Mouse (Mus musculus): Measurements from ENCODE around the gene Lims1. TPM values are rescaled to one million over a fixed set of nuclear protein-coding genes. Genes with fewer than 3 reads are reported as not detected.

Gene Lims1
- polyA plus RNA-seq, 1 experiment from 2014 or later = 102 TPM

- WGBS = 44% methylated on average over 4 of the region's 4 CpGs
- no peaks in the 10 kb centered on the region for H3K9me3 ChIP-seq
- peak; percentile 35 for DNase-seq (ENCODE audit: extremely low spot score, low spot score)
- H3K4me1 ChIP-seq = peaks cover 9% of the 10 kb centered on the region
- H3K36me3 ChIP-seq (replicated peaks) = no peaks in the 10 kb centered on the region
- H3K4me3 ChIP-seq = no peak overlapping the region
- no peak overlapping the region for H3K27ac ChIP-seq
- H3K27me3 ChIP-seq (ENCODE audit: poor library complexity, severe bottlenecking) = no peaks in the 10 kb centered on the region
Measured at GRCm38 (mm10) chr10:58377592-58378197, 54.4 kb downstream of the Lims1 start.

GRCm38 (mm10) chr10:58378380-58378779, 55.1 kb downstream of the Lims1 start:
- Histone ChIP-seq H3K4me3 (no peak overlapping the region), H3K27ac (no peak overlapping the region), H3K4me1 (peaks cover 16% of the 10 kb centered on the region), H3K9me3 (no peaks in the 10 kb centered on the region), H3K27me3 (ENCODE audit: poor library complexity, severe bottlenecking) (no peaks in the 10 kb centered on the region), H3K36me3 (replicated peaks) (no peaks in the 10 kb centered on the region)
- DNase-seq (ENCODE audit: extremely low spot score, low spot score) = no peak
- 74% methylated on average over 1 of the region's 1 CpGs for WGBS

GRCm38 (mm10) chr10:58379699-58380098, 56.4 kb downstream of the Lims1 start:
- Histone ChIP-seq H3K36me3 (replicated peaks) (no peaks in the 10 kb centered on the region), H3K27me3 (ENCODE audit: poor library complexity, severe bottlenecking) (no peaks in the 10 kb centered on the region), H3K9me3 (no peaks in the 10 kb centered on the region), H3K27ac (no peak overlapping the region), H3K4me1 (peaks cover 20% of the 10 kb centered on the region), H3K4me3 (no peak overlapping the region)
- WGBS = 100% methylated on average over 1 of the region's 1 CpGs
- no peak for DNase-seq (ENCODE audit: extremely low spot score, low spot score)

GRCm38 (mm10) chr10:58381904-58382303, 58.6 kb downstream of the Lims1 start:
- Histone ChIP-seq H3K4me3 (no peak overlapping the region), H3K27me3 (ENCODE audit: poor library complexity, severe bottlenecking) (no peaks in the 10 kb centered on the region), H3K27ac (0 out of 2 replicates have a peak overlapping the region, but pooled peaks have one; percentile 68), H3K9me3 (no peaks in the 10 kb centered on the region), H3K4me1 (peaks cover 20% of the 10 kb centered on the region), H3K36me3 (replicated peaks) (no peaks in the 10 kb centered on the region)
- 94% methylated on average over 1 of the region's 1 CpGs for WGBS
- DNase-seq (ENCODE audit: extremely low spot score, low spot score) = no peak

GRCm38 (mm10) chr10:58382621-58383101, 59.4 kb downstream of the Lims1 start:
- Histone ChIP-seq H3K4me1 (peaks cover 20% of the 10 kb centered on the region), H3K4me3 (no peak overlapping the region), H3K9me3 (no peaks in the 10 kb centered on the region), H3K27me3 (ENCODE audit: poor library complexity, severe bottlenecking) (no peaks in the 10 kb centered on the region), H3K27ac (peak overlapping the region; percentile 68), H3K36me3 (replicated peaks) (no peaks in the 10 kb centered on the region)
- no peak for DNase-seq (ENCODE audit: extremely low spot score, low spot score)
- WGBS = 41% methylated on average over 3 of the region's 3 CpGs

GRCm38 (mm10) chr10:58383282-58383681, 60.0 kb downstream of the Lims1 start:
- H3K4me3 ChIP-seq = no peak overlapping the region
- H3K36me3 ChIP-seq (replicated peaks) = no peaks in the 10 kb centered on the region
- WGBS = 81% methylated on average over 3 of the region's 3 CpGs
- no peak for DNase-seq (ENCODE audit: extremely low spot score, low spot score)
- no peaks in the 10 kb centered on the region for H3K27me3 ChIP-seq (ENCODE audit: poor library complexity, severe bottlenecking)
- H3K9me3 ChIP-seq = no peaks in the 10 kb centered on the region
- H3K4me1 ChIP-seq = peaks cover 20% of the 10 kb centered on the region
- H3K27ac ChIP-seq = peak overlapping the region; percentile 68

- no peak overlapping the region for H3K4me3 ChIP-seq
- no peak overlapping the region for H3K27ac ChIP-seq
- H3K27me3 ChIP-seq (ENCODE audit: poor library complexity, severe bottlenecking) = no peaks in the 10 kb centered on the region
- no peaks in the 10 kb centered on the region for H3K36me3 ChIP-seq (replicated peaks)
- H3K9me3 ChIP-seq = no peaks in the 10 kb centered on the region
- no peak for DNase-seq (ENCODE audit: extremely low spot score, low spot score)
- H3K4me1 ChIP-seq = peaks cover 20% of the 10 kb centered on the region
- WGBS = 92% methylated on average over 2 of the region's 2 CpGs
Measured at GRCm38 (mm10) chr10:58383761-58384160, 60.5 kb downstream of the Lims1 start.

GRCm38 (mm10) chr10:58385629-58386028, 62.4 kb downstream of the Lims1 start:
- Histone ChIP-seq H3K27ac (no peak overlapping the region), H3K4me3 (no peak overlapping the region), H3K9me3 (no peaks in the 10 kb centered on the region), H3K27me3 (ENCODE audit: poor library complexity, severe bottlenecking) (no peaks in the 10 kb centered on the region), H3K4me1 (peaks cover 20% of the 10 kb centered on the region), H3K36me3 (replicated peaks) (no peaks in the 10 kb centered on the region)
- 92% methylated on average over 5 of the region's 5 CpGs for WGBS
- DNase-seq (ENCODE audit: extremely low spot score, low spot score) = no peak

GRCm38 (mm10) chr10:58386997-58387396, 63.7 kb downstream of the Lims1 start:
- 91% methylated on average over 3 of the region's 3 CpGs for WGBS
- no peak overlapping the region for H3K27ac ChIP-seq

GRCm38 (mm10) chr10:58388648-58389047, 65.4 kb downstream of the Lims1 start:
- WGBS = 85% methylated on average over 3 of the region's 3 CpGs
- Histone ChIP-seq H3K36me3 (replicated peaks) (no peaks in the 10 kb centered on the region), H3K27ac (no peak overlapping the region), H3K4me1 (peaks cover 2% of the 10 kb centered on the region; the same call in 1 of the 2 replicates), H3K4me3 (no peak overlapping the region), H3K9me3 (no peaks in the 10 kb centered on the region), H3K27me3 (ENCODE audit: poor library complexity, severe bottlenecking) (no peaks in the 10 kb centered on the region)
- DNase-seq (ENCODE audit: extremely low spot score, low spot score) = no peak

More at GRCm38 (mm10) chr10:58386997-58387396, 63.7 kb downstream of the Lims1 start:
- DNase-seq (ENCODE audit: extremely low spot score, low spot score) = no peak
- H3K36me3 ChIP-seq (replicated peaks) = no peaks in the 10 kb centered on the region
- no peak overlapping the region for H3K4me3 ChIP-seq
- H3K4me1 ChIP-seq = peaks cover 18% of the 10 kb centered on the region
- H3K27me3 ChIP-seq (ENCODE audit: poor library complexity, severe bottlenecking) = no peaks in the 10 kb centered on the region
- no peaks in the 10 kb centered on the region for H3K9me3 ChIP-seq

- Histone ChIP-seq H3K27ac (no peak overlapping the region), H3K4me3 (no peak overlapping the region), H3K4me1 (no peaks in the 10 kb centered on the region), H3K27me3 (ENCODE audit: poor library complexity, severe bottlenecking) (no peaks in the 10 kb centered on the region), H3K36me3 (replicated peaks) (no peaks in the 10 kb centered on the region), H3K9me3 (no peaks in the 10 kb centered on the region)
- DNase-seq (ENCODE audit: extremely low spot score, low spot score) = no peak
- WGBS = 90% methylated on average over 3 of the region's 3 CpGs
Measured at GRCm38 (mm10) chr10:58389151-58389550, 65.9 kb downstream of the Lims1 start.

- no peak overlapping the region for H3K4me3 ChIP-seq
- H3K4me1 ChIP-seq = no peaks in the 10 kb centered on the region
- no peak overlapping the region for H3K27ac ChIP-seq
- H3K27me3 ChIP-seq (ENCODE audit: poor library complexity, severe bottlenecking) = no peaks in the 10 kb centered on the region
- H3K9me3 ChIP-seq = no peaks in the 10 kb centered on the region
- WGBS = 89% methylated on average over 4 of the region's 4 CpGs
- no peaks in the 10 kb centered on the region for H3K36me3 ChIP-seq (replicated peaks)
- DNase-seq (ENCODE audit: extremely low spot score, low spot score) = no peak
Measured at GRCm38 (mm10) chr10:58392435-58392834, 69.2 kb downstream of the Lims1 start.

GRCm38 (mm10) chr10:58393026-58394014, 70.1 kb downstream of the Lims1 start:
- H3K9me3 ChIP-seq = no peaks in the 10 kb centered on the region
- no peak overlapping the region for H3K27ac ChIP-seq
- no peak for DNase-seq (ENCODE audit: extremely low spot score, low spot score)
- 90% methylated on average over 7 of the region's 7 CpGs for WGBS
- H3K36me3 ChIP-seq (replicated peaks) = no peaks in the 10 kb centered on the region
- H3K27me3 ChIP-seq (ENCODE audit: poor library complexity, severe bottlenecking) = no peaks in the 10 kb centered on the region
- H3K4me3 ChIP-seq = no peak overlapping the region
- H3K4me1 ChIP-seq = no peaks in the 10 kb centered on the region

Data from forebrain, embryonic 10.5 days (tissue).